22 mouse cellular contexts compared by ENCODE assay signal in genomic region chr10:115783232-115783631, GRCm38 (mm10). TPM values are rescaled to one million over a fixed set of nuclear protein-coding genes. Genes with fewer than 3 reads are reported as not detected.
DNase-seq lines count a peak whose midpoint lies in the region; ATAC-seq lines count a peak whose summit lies in the region.
"Had no signal": no experiment of that assay in that cellular context is flagged by ENCODE, and none has a peak within 500 bp of the region (broad histone marks: within the 10 kb centered on the region; RNA-seq: fewer than 3 reads in every experiment).

No protein-coding gene starts in this region.

- no peaks in the 10 kb centered on the region for H3K9me3 ChIP-seq in intestine, embryonic 14.5 days (ENCODE audit: control insufficient read depth, low read length)
- H3K9me3 ChIP-seq in intestine, embryonic 16.5 days (ENCODE audit: control insufficient read depth, low read length) = no peaks in the 10 kb centered on the region
- H3K9me3 ChIP-seq: embryonic facial prominence, embryonic 13.5 days; embryonic facial prominence, embryonic 15.5 days; forebrain, embryonic 10.5 days; forebrain, embryonic 12.5 days had no signal

- H3K36me3 ChIP-seq in intestine, embryonic 14.5 days (ENCODE audit: control insufficient read depth, insufficient read depth, low read length) = no peaks in the 10 kb centered on the region
- H3K36me3 ChIP-seq in intestine, embryonic 16.5 days (ENCODE audit: control insufficient read depth, insufficient read depth, low read length) = no peaks in the 10 kb centered on the region
- H3K36me3 ChIP-seq: embryonic facial prominence, embryonic 13.5 days; embryonic facial prominence, embryonic 15.5 days; forebrain, embryonic 10.5 days; forebrain, embryonic 12.5 days had no signal

- DNase-seq in intestine, embryonic 14.5 days (ENCODE audit: low spot score) = no peak
- peak; percentile 76 for DNase-seq in large intestine, adult 2 months (ENCODE audit: low read depth, low spot score)
- DNase-seq in liver = no peak
- DNase-seq: adrenal gland, adult 2 months; adrenal gland, postnatal 14 days; adrenal gland, postnatal 36 days; B cell, adult 2 months; cerebellum, adult 11-12 months; cerebellum, adult 2 months; cerebellum, adult 9-10 months; cerebellum, postnatal 14 days; cerebellum, postnatal 36 days; embryo, embryonic 11 days had no signal

- H3K27ac ChIP-seq in intestine, embryonic 14.5 days (ENCODE audit: low read depth) = no peak overlapping the region
- H3K27ac ChIP-seq in intestine, embryonic 16.5 days (ENCODE audit: low read length) = no peak overlapping the region
- H3K27ac ChIP-seq: embryonic facial prominence, embryonic 13.5 days; embryonic facial prominence, embryonic 15.5 days; forebrain, embryonic 10.5 days; forebrain, embryonic 12.5 days had no signal

- H3K9ac ChIP-seq in intestine, embryonic 14.5 days (ENCODE audit: low read length) = no peak overlapping the region
- H3K9ac ChIP-seq in intestine, embryonic 16.5 days (ENCODE audit: low read depth, low read length) = no peak overlapping the region
- H3K9ac ChIP-seq: embryonic facial prominence, embryonic 13.5 days; embryonic facial prominence, embryonic 15.5 days; forebrain, embryonic 12.5 days had no signal

- 38% methylated on average over 2 of the region's 2 CpGs for WGBS in intestine, embryonic 14.5 days
- WGBS in intestine, embryonic 16.5 days = 31% methylated on average over 2 of the region's 2 CpGs
- 13% methylated on average over 2 of the region's 2 CpGs for WGBS in large intestine, adult 2 months

- no peaks in the 10 kb centered on the region for H3K27me3 ChIP-seq in intestine, embryonic 14.5 days (replicated peaks; ENCODE audit: control insufficient read depth, insufficient read depth, low read length)
- H3K27me3 ChIP-seq in intestine, embryonic 16.5 days (replicated peaks; ENCODE audit: control insufficient read depth, insufficient read depth, low read length) = no peaks in the 10 kb centered on the region
- H3K27me3 ChIP-seq: embryonic facial prominence, embryonic 13.5 days; embryonic facial prominence, embryonic 15.5 days; forebrain, embryonic 12.5 days had no signal

- H3K4me3 ChIP-seq in intestine, embryonic 14.5 days (ENCODE audit: low read depth, low read length) = no peak overlapping the region
- H3K4me3 ChIP-seq in intestine, embryonic 16.5 days (ENCODE audit: low read length) = no peak overlapping the region
- H3K4me3 ChIP-seq: embryonic facial prominence, embryonic 13.5 days; embryonic facial prominence, embryonic 15.5 days; erythroblast, embryonic 14.5 days; forebrain, embryonic 10.5 days; forebrain, embryonic 12.5 days had no signal

- no peak overlapping the region for H3K4me2 ChIP-seq in intestine, embryonic 14.5 days (ENCODE audit: low read length)
- no peak overlapping the region for H3K4me2 ChIP-seq in intestine, embryonic 16.5 days (ENCODE audit: low read depth, low read length)
- H3K4me2 ChIP-seq: embryonic facial prominence, embryonic 13.5 days; embryonic facial prominence, embryonic 15.5 days; forebrain, embryonic 12.5 days had no signal

- H3K4me1 ChIP-seq in intestine, embryonic 14.5 days (replicated peaks; ENCODE audit: control insufficient read depth, insufficient read depth, low read length) = no peaks in the 10 kb centered on the region
- H3K4me1 ChIP-seq in intestine, embryonic 16.5 days (ENCODE audit: control insufficient read depth, insufficient read depth, low read length) = no peaks in the 10 kb centered on the region
- H3K4me1 ChIP-seq: embryonic facial prominence, embryonic 13.5 days; embryonic facial prominence, embryonic 15.5 days; forebrain, embryonic 10.5 days; forebrain, embryonic 12.5 days had no signal

- peak; percentile 42; the same call in 1 of the 2 replicates for ATAC-seq in intestine, embryonic 14.5 days (replicated peaks; ENCODE audit: low FRiP score, low TSS enrichment, low read depth)
- ATAC-seq in intestine, embryonic 16.5 days = peak; percentile 63
- ATAC-seq in CD4-positive, CD25-positive, alpha-beta regulatory T cell, adult 4 months = no peak
- ATAC-seq: forebrain, embryonic 14.5 days; forebrain, embryonic 16.5 days had no signal

RNA-seq across cellular contexts. Expression of gene Tspan8, which starts 33.4 kb away (rescaled TPM):
- polyA plus RNA-seq in intestine, embryonic 14.5 days (2014; fragmentation: Nextera tagmentation; extraction: Ambion mirVana) = 183 and 185 TPM in 2 replicates
- polyA plus RNA-seq in intestine, embryonic 16.5 days (2015; fragmentation: Nextera tagmentation; extraction: Ambion mirVana) = 229 and 235 TPM in 2 replicates
- polyA plus RNA-seq in large intestine, adult 2 months (2012; rRNA removed) = 358 and 401 TPM in 2 replicates
- polyA plus RNA-seq in CD4-positive, CD25-positive, alpha-beta regulatory T cell, adult 4 months (2017; shearing (Covaris generic)) = not detected
- polyA plus RNA-seq: adrenal gland, adult 2 months had no signal

Comparison
In these comparisons a context has a peak if more than half of its experiments do, and no peak if none do; other contexts are left out.
1. RNA of gene Tspan8, which starts 33.4 kb away (polyA plus RNA-seq): 358 to 401 TPM in large intestine, adult 2 months, 229 to 235 TPM in intestine, embryonic 16.5 days and 183 to 185 TPM in intestine, embryonic 14.5 days; not detected in CD4-positive, CD25-positive, alpha-beta regulatory T cell, adult 4 months; every median in the first group is over 100 times any median in the second.